Mouse (Mus musculus) MEL (cell line): ENCODE measurements around the gene Cdkal1. TPM values are rescaled to one million over a fixed set of nuclear protein-coding genes. Genes with fewer than 3 reads are reported as not detected.

Experiments
- DNase-seq: peaks from one replicate; pipeline ENCODE4 v3.0.0; 2011; ENCODE audit warnings: low read depth, low spot score
- H3K27ac ChIP-seq: 2 replicates; pipeline ENCODE4 v1.5.1; 2012; ENCODE audit warnings: low read depth, mild to moderate bottlenecking, control low read depth, low read length, moderate library complexity; ENCODE audit not compliant: control insufficient read depth
- H3K27me3 ChIP-seq, 2 experiments: fragments of 150-350 bp in 1 of 2; sonication (generic) in 1 of 2; 2 replicates each; pipeline ENCODE4 v1.6.1; 2012; ENCODE audit warnings: low read length in 2 of 2, mild to moderate bottlenecking in 2 of 2, improper control_type of control experiment in 1 of 2, moderate library complexity in 1 of 2; ENCODE audit not compliant: insufficient read depth in 2 of 2, control insufficient read depth in 1 of 2
- H3K36me3 ChIP-seq, 2 experiments: 2 replicates each; pipeline ENCODE4 v1.6.1; 2012 to 2014; ENCODE audit warnings: low read length in 2 of 2, improper control_type of control experiment in 1 of 2, inconsistent platforms in 1 of 2, mild to moderate bottlenecking in 1 of 2; ENCODE audit not compliant: insufficient read depth in 2 of 2, control insufficient read depth in 1 of 2
- H3K4me1 ChIP-seq, 2 experiments: fragments of 150-350 bp in 1 of 2; sonication (generic) in 1 of 2; 2 replicates each; pipeline ENCODE4 v1.6.1; 2012; ENCODE audit warnings: low read length in 2 of 2, improper control_type of control experiment in 1 of 2, mild to moderate bottlenecking in 1 of 2; ENCODE audit not compliant: insufficient read depth in 2 of 2, control insufficient read depth in 1 of 2
- H3K4me3 ChIP-seq, 2 experiments: fragments of 150-350 bp in 1 of 2; sonication (generic) in 1 of 2; 2 replicates each; pipeline ENCODE4 v1.5.1; 2012; ENCODE audit warnings: low read depth in 2 of 2, low read length in 2 of 2, mild to moderate bottlenecking in 2 of 2, moderate library complexity in 2 of 2, control low read depth in 1 of 2, improper control_type of control experiment in 1 of 2; ENCODE audit not compliant: control insufficient read depth in 1 of 2, insufficient read depth in 1 of 2
- H3K79me2 ChIP-seq: 2 replicates; pipeline ENCODE4 v1.6.1; 2012; ENCODE audit warnings: mild to moderate bottlenecking, low read length, moderate library complexity; ENCODE audit not compliant: control insufficient read depth, poor library complexity, insufficient read depth
- H3K9ac ChIP-seq: 2 replicates; pipeline ENCODE4 v1.6.1; 2012; ENCODE audit warnings: low read depth, mild to moderate bottlenecking, control low read depth, low read length, moderate library complexity; ENCODE audit not compliant: control insufficient read depth, poor library complexity, severe bottlenecking
- H3K9me3 ChIP-seq: fragments of 150-350 bp; sonication (generic); replicated peaks from 2 replicates; pipeline ENCODE4 v1.6.1; 2012; ENCODE audit warnings: mild to moderate bottlenecking, low read length, improper control_type of control experiment, moderate library complexity; ENCODE audit not compliant: insufficient read depth
- BHLHE40 ChIP-seq: IDR thresholded peaks from 2 replicates; pipeline ENCODE4 v1.6.1; 2012; ENCODE audit warnings: low read depth, mild to moderate bottlenecking, inconsistent platforms, low read length, improper control_type of control experiment, borderline replicate concordance
- CTCF ChIP-seq, 3 experiments: IDR thresholded peaks in 2 of 3; conservative IDR thresholded peaks in 1 of 3; 2 replicates each; pipeline ENCODE4 v1.5.1; 2011 to 2012; ENCODE audit warnings: low read length in 3 of 3, low read depth in 2 of 3, mild to moderate bottlenecking in 2 of 3, improper control_type of control experiment in 1 of 3, inconsistent platforms in 1 of 3, mixed read lengths in 1 of 3, moderate library complexity in 1 of 3; ENCODE audit not compliant: control insufficient read depth in 1 of 3, insufficient read depth in 1 of 3, poor library complexity in 1 of 3, severe bottlenecking in 1 of 3
- ELF1 ChIP-seq: IDR thresholded peaks from 2 replicates; pipeline ENCODE4 v1.6.1; 2014; ENCODE audit warnings: low read depth, mild to moderate bottlenecking, inconsistent platforms, low read length, improper control_type of control experiment, moderate library complexity
- EP300 ChIP-seq, 2 experiments: IDR thresholded peaks; 2 replicates each; pipeline ENCODE4 v1.6.1; 2011; ENCODE audit warnings: improper control_type of control experiment in 2 of 2, low read length in 2 of 2, low read depth in 1 of 2, mild to moderate bottlenecking in 1 of 2
- ETS1 ChIP-seq: IDR thresholded peaks from 2 replicates; pipeline ENCODE4 v1.6.1; 2012; ENCODE audit warnings: low read depth, mild to moderate bottlenecking, inconsistent platforms, low read length, improper control_type of control experiment, moderate library complexity
- GATA1 ChIP-seq: IDR thresholded peaks from 2 replicates; pipeline ENCODE4 v1.6.1; 2011; ENCODE audit warnings: low read depth, low read length, improper control_type of control experiment
- MAZ ChIP-seq: IDR thresholded peaks from 2 replicates; pipeline ENCODE4 v1.6.1; 2012; ENCODE audit warnings: low read depth, mild to moderate bottlenecking, inconsistent platforms, low read length, improper control_type of control experiment
- MEF2A ChIP-seq: IDR thresholded peaks from 2 replicates; pipeline ENCODE4 v1.6.1; 2014; ENCODE audit warnings: low read depth, mild to moderate bottlenecking, inconsistent platforms, low read length, improper control_type of control experiment; ENCODE audit not compliant: poor library complexity, insufficient replicate concordance, severe bottlenecking; ENCODE audit errors: extremely low read depth
- POLR2AphosphoS2 ChIP-seq: IDR thresholded peaks from 2 replicates; pipeline ENCODE4 v1.6.1; 2011; ENCODE audit warnings: low read length, improper control_type of control experiment
- RCOR1 ChIP-seq: IDR thresholded peaks from 2 replicates; pipeline ENCODE4 v1.6.1; 2012; ENCODE audit warnings: low read depth, mild to moderate bottlenecking, inconsistent platforms, low read length, improper control_type of control experiment
- TBP ChIP-seq: IDR thresholded peaks from 2 replicates; pipeline ENCODE4 v1.8.0; 2011; ENCODE audit warnings: low read depth, low read length, improper control_type of control experiment
- TCF12 ChIP-seq: IDR thresholded peaks from 2 replicates; pipeline ENCODE4 v1.6.1; 2014; ENCODE audit warnings: low read depth, mild to moderate bottlenecking, inconsistent platforms, low read length, improper control_type of control experiment, moderate library complexity
- ZNF384 ChIP-seq: IDR thresholded peaks from 2 replicates; pipeline ENCODE4 v1.6.1; 2012; ENCODE audit warnings: low read depth, mild to moderate bottlenecking, inconsistent platforms, low read length, improper control_type of control experiment
- polyA plus RNA-seq, 2 experiments: library from polyadenylated mRNA; stranded (reverse) in 1 of 2; unstranded in 1 of 2; fragments of >175 nt in 1 of 2; fragments of >200 nt in 1 of 2; gene quantifications; 2 replicates each; pipeline versions ENCODE4 v1.2.1 to v1.2.4; 2012; ENCODE audit warnings: low replicate concordance in 2 of 2, low read depth in 1 of 2; ENCODE audit not compliant: insufficient read length in 2 of 2, insufficient read depth in 1 of 2, missing spikeins in 1 of 2
- total RNA-seq: library from RNA; depleted of rRNA; stranded (reverse); fragments of 300-350 nt; gene quantifications from 2 replicates; pipeline ENCODE4 v1.2.3, GENCODE M21; 2012

Gene Cdkal1
- total and polyA plus RNA-seq, 3 experiments: 10.6 to 11.0 TPM; not detected in 1

DNA sequence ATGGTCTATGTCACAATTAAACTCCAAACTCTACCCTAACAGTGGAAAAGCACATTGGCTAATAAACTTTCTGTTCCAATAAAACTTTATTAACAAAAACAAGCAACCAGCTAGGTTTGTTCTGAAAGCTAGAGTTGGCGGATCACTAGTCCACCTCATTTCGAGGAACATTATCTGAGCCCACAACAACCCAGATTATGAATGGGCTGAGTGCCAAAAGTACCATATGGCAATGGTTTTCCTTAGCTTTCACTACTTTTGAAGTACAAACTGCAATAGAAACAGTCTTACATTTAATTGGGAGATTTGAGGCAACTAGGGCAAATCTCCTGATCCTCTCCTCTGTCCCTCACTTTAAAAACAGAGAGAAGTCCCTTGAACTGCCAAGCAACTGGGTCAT is 110.4 kb downstream of the Cdkal1 start:
- H3K9me3 ChIP-seq: no peaks in the 10 kb centered on the region
- TF ChIP-seq MAZ (no peak), GATA1 (peak; percentile 27; the same call in 1 of the 2 replicates), TBP (no peak), TCF12 (0 out of 2 replicates have a peak, but pooled peaks have one; percentile 29), MEF2A (no peak), EP300 (IDR thresholded peaks at IDR 0.05; ENCODE audit: low read depth in 1 of 2, low read length in 2 of 2) (peak in 1 of 2 experiments; percentile 19; a peak in 1 of 4 replicates), RCOR1 (peak; percentile 40), ETS1 (peak; percentile 71), ZNF384 (no peak)
- H3K4me3 ChIP-seq: no peak overlapping the region
- no peak overlapping the region for H3K27ac ChIP-seq
- H3K27me3 ChIP-seq: no peaks in the 10 kb centered on the region
- no peaks in the 10 kb centered on the region for H3K4me1 ChIP-seq
- peaks cover 0 to 4% of the 10 kb centered on the region in 2 experiments; a peak in 1 of 4 replicates for H3K36me3 ChIP-seq
- DNase-seq: peak; percentile 64
- H3K79me2 ChIP-seq: no peaks in the 10 kb centered on the region
- no peak overlapping the region for H3K9ac ChIP-seq

DNA sequence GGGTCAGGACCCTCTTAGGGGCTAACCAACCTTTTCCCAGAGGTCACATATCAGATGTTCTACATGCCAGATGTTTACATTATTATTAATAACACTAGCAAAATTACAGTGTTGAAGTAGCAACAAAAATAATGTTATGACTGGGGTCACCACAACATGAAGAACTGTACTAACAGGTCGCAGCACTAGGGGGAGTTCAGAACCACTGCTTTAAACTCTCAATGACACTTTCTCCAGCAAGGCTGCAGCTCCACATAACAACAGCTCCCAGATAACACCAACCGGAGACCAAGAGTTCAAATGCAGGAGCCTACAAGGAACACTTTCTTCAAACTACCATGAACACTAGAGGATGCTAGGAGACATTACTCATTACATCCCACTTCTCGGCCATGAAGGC is 111.3 kb downstream of the Cdkal1 start:
- H3K9ac ChIP-seq: no peak overlapping the region
- H3K9me3 ChIP-seq: no peaks in the 10 kb centered on the region
- TF ChIP-seq ELF1 (no peak), CTCF (IDR thresholded peaks at IDR 0.05 in 2 of 3, conservative IDR thresholded peaks at IDR 0.05 in 1 of 3; ENCODE audit: control insufficient read depth in 1 of 3, insufficient read depth in 1 of 3, low read depth in 2 of 3, low read length in 3 of 3, poor library complexity in 1 of 3, severe bottlenecking in 1 of 3) (peak in 1 of 3 experiments; percentile 22; a peak in 3 of 6 replicates)
- H3K79me2 ChIP-seq: no peaks in the 10 kb centered on the region
- peaks cover 5 to 8% of the 10 kb centered on the region in 2 experiments for H3K4me1 ChIP-seq
- H3K36me3 ChIP-seq: peaks cover 0 to 8% of the 10 kb centered on the region in 2 experiments; a peak in 2 of 4 replicates
- DNase-seq: peak; percentile 25
- H3K27ac ChIP-seq: no peak overlapping the region
- H3K4me3 ChIP-seq: no peak overlapping the region
- H3K27me3 ChIP-seq: no peaks in the 10 kb centered on the region

- no peaks in the 10 kb centered on the region for H3K9me3 ChIP-seq
- DNase-seq: no peak
- 0 out of 2 replicates have a peak, but pooled peaks have one; percentile 21 for TF ChIP-seq RCOR1
- TF ChIP-seq EP300 (IDR thresholded peaks at IDR 0.05; ENCODE audit: low read depth in 1 of 2, low read length in 2 of 2): no peak
- no peak for TF ChIP-seq POLR2AphosphoS2
- TF ChIP-seq BHLHE40: no peak
Observed at GRCm38 (mm10) chr13:29743761-29744160, 111.7 kb downstream of the Cdkal1 start.

More at GRCm38 (mm10) chr13:29743761-29744160, 111.7 kb downstream of the Cdkal1 start:
- peaks cover 9 to 10% of the 10 kb centered on the region in 2 experiments for H3K4me1 ChIP-seq
- no peak overlapping the region for H3K9ac ChIP-seq
- H3K4me3 ChIP-seq: no peak overlapping the region
- H3K36me3 ChIP-seq: peaks cover 0 to 11% of the 10 kb centered on the region in 2 experiments; a peak in 2 of 4 replicates
- H3K79me2 ChIP-seq: no peaks in the 10 kb centered on the region
- H3K27ac ChIP-seq: no peak overlapping the region
- no peaks in the 10 kb centered on the region for H3K27me3 ChIP-seq
